Mouse (Mus musculus) heart, postnatal 0 days (tissue): ENCODE measurements around the gene Spryd4. TPM values are rescaled to one million over a fixed set of nuclear protein-coding genes. Genes with fewer than 3 reads are reported as not detected.
"Not testable (repeated sequence)": the region's sequence is repeated elsewhere in the genome, so short reads cannot be mapped to it uniquely, and the experiment has no call there.

Experiments
- ATAC-seq: fragments of 200-750 bp; cut with Nextera tagmentation; 2 replicates; pipeline ENCODE4 v1.8.0; 2017; ENCODE audit warnings: low read depth, moderate number of reproducible peaks, moderate library complexity; ENCODE audit not compliant: insufficient read depth
- DNase-seq: peaks from one replicate; pipeline ENCODE4 v3.0.0-alpha.2; 2016; ENCODE audit warnings: low spot score
- H3K27ac ChIP-seq: fragments of 300-500 bp; sonication (generic); 2 replicates; pipeline ENCODE4 v1.5.1; 2014; ENCODE audit warnings: low read depth, mild to moderate bottlenecking
- H3K27me3 ChIP-seq: fragments of 300-500 bp; sonication (generic); 2 replicates; pipeline ENCODE4 v1.6.1; 2014; ENCODE audit warnings: low read length, mixed read lengths; ENCODE audit not compliant: control insufficient read depth, insufficient read depth
- H3K36me3 ChIP-seq: fragments of 300-500 bp; sonication (generic); replicated peaks from 2 replicates; pipeline ENCODE4 v1.6.1; 2014; ENCODE audit warnings: low read length, mixed read lengths; ENCODE audit not compliant: control insufficient read depth, insufficient read depth
- H3K4me1 ChIP-seq: fragments of 300-500 bp; sonication (generic); 2 replicates; pipeline ENCODE4 v1.6.1; 2014; ENCODE audit warnings: antibody characterized with exemption; ENCODE audit not compliant: control insufficient read depth, insufficient read depth
- H3K4me2 ChIP-seq: fragments of 300-500 bp; sonication (generic); 2 replicates; pipeline ENCODE4 v1.6.1; 2014; ENCODE audit warnings: low read depth, mild to moderate bottlenecking, low read length, moderate library complexity
- H3K4me3 ChIP-seq: fragments of 300-500 bp; sonication (generic); 2 replicates; pipeline ENCODE4 v1.5.1; 2014; ENCODE audit warnings: low read depth, low read length
- H3K9ac ChIP-seq: fragments of 300-500 bp; sonication (generic); replicated peaks from 2 replicates; pipeline ENCODE4 v1.6.1; 2014; ENCODE audit warnings: low read depth, low read length, mixed read lengths
- H3K9me3 ChIP-seq: fragments of 300-500 bp; sonication (generic); replicated peaks from 2 replicates; pipeline ENCODE4 v1.6.1; 2016; ENCODE audit warnings: low read length; ENCODE audit not compliant: control insufficient read depth
- CTCF ChIP-seq: IDR thresholded peaks from 2 replicates; pipeline ENCODE4 v1.5.1; 2016; ENCODE audit warnings: antibody characterized with exemption, control low read depth, low read depth
- EP300 ChIP-seq: IDR thresholded peaks from 2 replicates; pipeline ENCODE4 v1.6.1; 2016; ENCODE audit warnings: antibody characterized with exemption, low read depth
- WGBS: fragments of 180-500 bp; shearing (Covaris S2); extraction: QIAGEN DNeasy Blood & Tissue Kit; methylation state at CpG from one replicate; pipeline ENCODE4 v1.1.7; 2014; 5-methylcytosine and 5-hydroxymethylcytosine counted together
- polyA plus RNA-seq: library from polyadenylated mRNA; unstranded; fragments of >200 nt; fragmentation: Nextera tagmentation; extraction: Ambion mirVana; gene quantifications from 2 replicates; pipeline ENCODE4 v1.2.1, GENCODE M21; 2015
- total RNA-seq: library from RNA; depleted of rRNA; stranded (reverse); fragments of >200 nt; gene quantifications from 2 replicates; pipeline ENCODE4 v1.2.3, GENCODE M21; 2014; ENCODE audit warnings: low replicate concordance; rRNA removed

Gene Spryd4
- total and polyA plus RNA-seq, 2 experiments from 2014 or later = 50.1 to 93.1 TPM

DNA sequence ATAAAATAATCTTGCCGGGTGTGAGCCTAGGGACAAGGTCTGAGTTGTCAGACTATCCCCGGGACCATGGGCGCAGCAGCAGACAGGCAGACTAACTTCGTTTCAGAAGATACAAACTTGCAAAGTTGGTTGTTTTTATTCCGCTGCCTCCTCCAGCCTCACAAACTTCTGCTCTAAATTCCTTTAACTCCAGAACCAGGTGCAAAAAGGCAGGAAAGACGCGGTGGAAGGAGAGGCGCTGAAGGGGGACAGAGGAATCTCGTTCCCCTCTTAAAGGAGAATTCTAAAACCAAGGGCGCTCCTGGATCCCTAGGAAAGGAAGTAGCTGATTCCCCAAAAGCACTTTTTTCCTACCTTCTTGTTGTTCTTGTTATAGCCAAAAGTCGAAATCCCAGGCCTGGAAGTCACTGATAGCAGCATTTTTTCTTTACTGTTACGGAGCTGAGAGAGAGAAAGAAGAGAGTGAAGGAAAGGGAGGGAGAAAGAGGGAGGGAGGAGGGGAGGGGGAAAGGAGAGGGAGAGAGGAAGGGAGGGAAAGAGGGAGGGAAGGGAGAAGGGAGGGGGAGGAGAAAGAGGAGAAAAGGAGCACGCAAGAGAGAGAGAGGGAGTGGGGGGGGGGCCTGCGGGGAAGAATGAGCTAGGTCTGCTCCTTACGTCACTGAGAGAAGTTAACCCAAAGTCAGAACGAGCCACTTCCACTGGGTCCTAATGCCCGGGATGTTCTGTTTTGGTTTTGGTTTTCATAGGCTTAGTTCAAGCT is 35.4 kb downstream of the Spryd4 start:
- Histone ChIP-seq H3K36me3 (no peaks in the 10 kb centered on the region), H3K4me3 (peak overlapping the region; percentile 64), H3K9ac (peak overlapping the region; percentile 64), H3K27me3 (no peaks in the 10 kb centered on the region), H3K4me2 (peak overlapping the region; percentile 83), H3K27ac (peak overlapping the region; percentile 89), H3K9me3 (no peaks in the 10 kb centered on the region), H3K4me1 (peaks cover 13% of the 10 kb centered on the region)
- under 1% methylated on average over 17 of the region's 17 CpGs for WGBS
- peak; percentile 94 for DNase-seq
- TF ChIP-seq EP300 (0 out of 2 replicates have a peak, but pooled peaks have one; percentile 65), CTCF (no peak)
- peak; percentile 89 for ATAC-seq

DNA sequence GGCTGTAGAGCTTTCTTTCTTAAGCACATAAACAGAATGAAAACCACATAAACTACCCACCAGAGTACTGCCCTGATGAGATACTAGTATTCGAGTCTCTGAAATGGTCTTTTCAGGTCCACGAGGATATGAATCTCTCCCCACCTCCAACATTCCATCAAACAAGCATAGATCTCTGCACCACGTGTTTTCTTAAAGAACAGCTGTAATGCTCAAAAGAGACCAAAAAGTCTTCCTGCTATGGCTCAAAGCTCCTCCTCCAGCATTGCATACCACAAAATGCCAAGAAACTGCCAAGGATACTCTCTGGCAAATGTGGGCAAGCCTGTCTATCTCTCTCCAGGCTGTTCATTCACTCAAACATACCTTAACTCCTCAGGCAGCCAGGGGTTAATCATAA is 36.3 kb downstream of the Spryd4 start:
- peak overlapping the region; percentile 89; the same call in 1 of the 2 replicates for H3K27ac ChIP-seq
- WGBS = 5% methylated on average over 3 of the region's 3 CpGs

DNA sequence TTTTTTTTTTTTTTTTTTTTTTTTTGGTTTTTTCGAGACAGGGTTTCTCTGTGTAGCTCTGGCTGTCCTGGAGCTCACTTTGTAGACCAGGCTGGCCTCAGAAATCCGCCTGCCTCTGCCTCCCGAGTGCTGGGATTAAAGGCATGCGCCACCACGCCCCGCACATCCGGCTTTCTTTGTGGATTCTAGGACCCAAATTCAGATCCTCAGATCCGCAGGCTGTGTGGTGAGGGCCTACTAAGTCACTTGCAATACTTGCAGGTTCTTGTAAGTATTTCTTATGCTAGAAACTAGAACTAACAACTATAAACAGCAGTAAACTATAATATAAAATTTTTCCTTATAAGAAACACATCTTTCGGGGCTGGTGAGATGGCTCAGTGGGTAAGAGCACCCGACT is 40.3 kb downstream of the Spryd4 start:
- H3K4me3 ChIP-seq, H3K27me3 ChIP-seq, DNase-seq, ATAC-seq, H3K27ac ChIP-seq, H3K9me3 ChIP-seq, H3K9ac ChIP-seq, H3K36me3 ChIP-seq, H3K4me2 ChIP-seq: not testable (repeated sequence)
- H3K4me1 ChIP-seq = peaks cover 13% of the 10 kb centered on the region
- WGBS = 95% methylated on average over 9 of the region's 10 CpGs

More for the DNA sequence above, 36.3 kb downstream of the Spryd4 start:
- TF ChIP-seq CTCF (no peak), EP300 (no peak)
- H3K4me1 ChIP-seq = peaks cover 13% of the 10 kb centered on the region
- no peaks in the 10 kb centered on the region for H3K36me3 ChIP-seq
- H3K27me3 ChIP-seq = no peaks in the 10 kb centered on the region
- peak overlapping the region; percentile 64 for H3K9ac ChIP-seq
- H3K4me2 ChIP-seq = peak overlapping the region; percentile 83
- DNase-seq = no peak
- no peak for ATAC-seq
- H3K9me3 ChIP-seq = no peaks in the 10 kb centered on the region
- H3K4me3 ChIP-seq = peak overlapping the region; percentile 64

DNA sequence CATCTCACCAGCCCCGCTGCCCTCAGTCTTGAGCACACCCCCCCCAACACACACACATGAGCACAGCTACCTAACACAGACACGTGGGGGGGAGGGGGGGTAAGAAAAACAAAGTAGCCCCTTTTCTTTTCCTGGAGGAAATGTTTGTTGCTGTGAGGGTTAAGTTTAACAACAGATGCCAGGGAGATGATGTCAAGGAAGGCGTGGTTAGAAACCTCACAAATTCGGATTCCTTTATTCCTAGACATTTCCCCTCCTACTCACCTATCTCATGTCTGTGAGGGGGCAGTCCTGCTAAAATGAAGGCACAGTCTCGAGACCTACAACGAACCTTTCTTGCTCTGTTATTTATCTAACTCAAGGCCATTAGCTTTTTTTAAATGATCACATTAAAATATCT is 44.5 kb downstream of the Spryd4 start:
- DNase-seq (peak; percentile 19), ATAC-seq (no peak)
- 27% methylated on average over 6 of the region's 6 CpGs for WGBS
- Histone ChIP-seq H3K4me1 (no peaks in the 10 kb centered on the region), H3K36me3 (no peaks in the 10 kb centered on the region), H3K27me3 (no peaks in the 10 kb centered on the region), H3K9me3 (no peaks in the 10 kb centered on the region), H3K4me3 (no peak overlapping the region), H3K9ac (no peak overlapping the region), H3K27ac (peak overlapping the region; percentile 72), H3K4me2 (no peak overlapping the region)
- TF ChIP-seq EP300 (no peak), CTCF (no peak)

DNA sequence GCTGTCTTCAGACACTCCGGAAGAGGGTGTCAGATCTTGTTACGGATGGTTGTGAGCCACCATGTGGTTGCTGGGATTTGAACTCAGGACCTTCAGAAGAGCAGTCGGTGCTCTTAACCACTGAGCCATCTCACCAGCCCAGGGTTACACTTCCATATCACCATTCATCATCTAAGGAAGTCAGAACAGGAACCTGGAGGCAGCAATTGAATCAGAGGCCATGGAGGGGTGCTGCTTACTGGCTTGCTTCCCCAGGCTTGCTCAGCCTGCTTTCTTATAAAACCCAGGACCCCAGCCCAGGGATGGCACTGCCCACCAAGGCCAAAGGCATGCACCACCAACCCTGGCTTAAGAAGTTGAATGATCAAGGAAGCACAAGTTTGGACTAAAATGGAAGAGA is 45.9 kb downstream of the Spryd4 start:
- not testable (repeated sequence) for H3K9ac ChIP-seq, H3K36me3 ChIP-seq, ATAC-seq, H3K4me3 ChIP-seq, H3K27me3 ChIP-seq, DNase-seq, H3K4me2 ChIP-seq, H3K27ac ChIP-seq, H3K4me1 ChIP-seq, H3K9me3 ChIP-seq
- 82% methylated on average over 1 of the region's 3 CpGs for WGBS

Other genes starting within 250 kb of the Spryd4 start
- gene Hsd17b6, start 204.2 kb downstream of the Spryd4 start, total RNA-seq = not detected in 2 replicates
- not detected in 2 replicates for gene Hsd17b6, start 204.2 kb downstream of the Spryd4 start, polyA plus RNA-seq
- gene Prim1, start 196.6 kb downstream of the Spryd4 start, total RNA-seq = 10.0 and 21.1 TPM in 2 replicates
- gene Prim1, start 196.6 kb downstream of the Spryd4 start, polyA plus RNA-seq = 16.1 and 19.1 TPM in 2 replicates
- gene Naca, start 176.2 kb downstream of the Spryd4 start, total RNA-seq = 307 and 346 TPM in 2 replicates
- 370 and 382 TPM in 2 replicates for gene Naca, start 176.2 kb downstream of the Spryd4 start, polyA plus RNA-seq
- 48.4 and 59.2 TPM in 2 replicates for gene Ptges3, start 152.9 kb downstream of the Spryd4 start, total RNA-seq
- gene Ptges3, start 152.9 kb downstream of the Spryd4 start, polyA plus RNA-seq = 209 and 211 TPM in 2 replicates
- gene Atp5b, start 128.5 kb downstream of the Spryd4 start, total RNA-seq = 19,517 and 23,614 TPM in 2 replicates
- 9,758 and 9,784 TPM in 2 replicates for gene Atp5b, start 128.5 kb downstream of the Spryd4 start, polyA plus RNA-seq
- gene Baz2a, start 120.2 kb downstream of the Spryd4 start, total RNA-seq = 15.8 and 16.7 TPM in 2 replicates
- 7.2 and 7.7 TPM in 2 replicates for gene Baz2a, start 120.2 kb downstream of the Spryd4 start, polyA plus RNA-seq
- gene Rbms2, start 31.5 kb downstream of the Spryd4 start, total RNA-seq = 41.9 and 59.4 TPM in 2 replicates
- 29.0 and 29.9 TPM in 2 replicates for gene Rbms2, start 31.5 kb downstream of the Spryd4 start, polyA plus RNA-seq
- gene Gls2, start 17.4 kb downstream of the Spryd4 start, total RNA-seq = not detected in 2 replicates
- 0.14 and 0.33 TPM in 2 replicates for gene Gls2, start 17.4 kb downstream of the Spryd4 start, polyA plus RNA-seq
- gene Mip, start 14.0 kb upstream of the Spryd4 start, total RNA-seq = not detected in 2 replicates
- not detected in 2 replicates for gene Mip, start 14.0 kb upstream of the Spryd4 start, polyA plus RNA-seq
- gene Timeless, start 20.3 kb upstream of the Spryd4 start, total RNA-seq = 7.9 and 15.2 TPM in 2 replicates
- gene Timeless, start 20.3 kb upstream of the Spryd4 start, polyA plus RNA-seq = 10.5 and 11.1 TPM in 2 replicates
- gene Apon, start 42.3 kb upstream of the Spryd4 start, total RNA-seq = not detected in 2 replicates
- 0.14 TPM in 1 of 2 replicates, not detected in the other for gene Apon, start 42.3 kb upstream of the Spryd4 start, polyA plus RNA-seq
- not detected in 2 replicates for gene Apof, start 56.9 kb upstream of the Spryd4 start, total RNA-seq
- not detected in 2 replicates for gene Apof, start 56.9 kb upstream of the Spryd4 start, polyA plus RNA-seq
- gene Stat2, start 58.8 kb upstream of the Spryd4 start, total RNA-seq = 8.2 and 10.0 TPM in 2 replicates
- 6.0 and 6.2 TPM in 2 replicates for gene Stat2, start 58.8 kb upstream of the Spryd4 start, polyA plus RNA-seq
- 6.6 and 6.8 TPM in 2 replicates for gene Il23a, start 86.9 kb upstream of the Spryd4 start, total RNA-seq
- 4.7 and 5.2 TPM in 2 replicates for gene Il23a, start 86.9 kb upstream of the Spryd4 start, polyA plus RNA-seq
- gene Pan2, start 91.5 kb upstream of the Spryd4 start, total RNA-seq = 19.6 and 24.1 TPM in 2 replicates
- 12.5 and 13.4 TPM in 2 replicates for gene Pan2, start 91.5 kb upstream of the Spryd4 start, polyA plus RNA-seq
- gene Cnpy2, start 110.7 kb upstream of the Spryd4 start, total RNA-seq = 24.7 and 49.9 TPM in 2 replicates
- 170 and 190 TPM in 2 replicates for gene Cnpy2, start 110.7 kb upstream of the Spryd4 start, polyA plus RNA-seq
- gene Cs, start 125.9 kb upstream of the Spryd4 start, total RNA-seq = 796 and 830 TPM in 2 replicates
- 590 and 625 TPM in 2 replicates for gene Cs, start 125.9 kb upstream of the Spryd4 start, polyA plus RNA-seq
- 35.2 and 36.9 TPM in 2 replicates for gene Coq10a, start 157.2 kb upstream of the Spryd4 start, total RNA-seq
- 52.9 and 61.2 TPM in 2 replicates for gene Coq10a, start 157.2 kb upstream of the Spryd4 start, polyA plus RNA-seq
- gene Ankrd52, start 165.3 kb upstream of the Spryd4 start, total RNA-seq = 14.3 and 17.6 TPM in 2 replicates
- 4.2 and 4.5 TPM in 2 replicates for gene Ankrd52, start 165.3 kb upstream of the Spryd4 start, polyA plus RNA-seq
- not detected in 2 replicates for gene Slc39a5, start 189.4 kb upstream of the Spryd4 start, total RNA-seq
- gene Slc39a5, start 189.4 kb upstream of the Spryd4 start, polyA plus RNA-seq = not detected in 2 replicates
- gene Nabp2, start 199.7 kb upstream of the Spryd4 start, total RNA-seq = 28.1 and 34.6 TPM in 2 replicates
- 55.5 and 56.1 TPM in 2 replicates for gene Nabp2, start 199.7 kb upstream of the Spryd4 start, polyA plus RNA-seq
- 27.1 and 27.3 TPM in 2 replicates for gene Rnf41, start 199.8 kb upstream of the Spryd4 start, total RNA-seq
- 21.9 and 24.0 TPM in 2 replicates for gene Rnf41, start 199.8 kb upstream of the Spryd4 start, polyA plus RNA-seq
- 40.8 and 42.1 TPM in 2 replicates for gene Smarcc2, start 247.4 kb upstream of the Spryd4 start, total RNA-seq
- 31.9 and 32.9 TPM in 2 replicates for gene Smarcc2, start 247.4 kb upstream of the Spryd4 start, polyA plus RNA-seq